Mouse (Mus musculus) forebrain, embryonic 16.5 days (tissue): ENCODE results near the gene Aamp. TPM values are rescaled to one million over a fixed set of nuclear protein-coding genes. Genes with fewer than 3 reads are reported as not detected.

ENCODE experiments used
- ATAC-seq: fragments of 200-750 bp; cut with Nextera tagmentation; 2 replicates; pipeline ENCODE4 v1.8.0; 2017; ENCODE audit warnings: mild to moderate bottlenecking, moderate library complexity
- H3K27ac ChIP-seq: fragments of 300-500 bp; sonication (generic); 2 replicates; pipeline ENCODE4 v1.5.1; 2014; ENCODE audit warnings: low read length, control low read depth
- H3K27me3 ChIP-seq: fragments of 300-500 bp; sonication (generic); replicated peaks from 2 replicates; pipeline ENCODE4 v1.6.1; 2014; ENCODE audit warnings: low read length; ENCODE audit not compliant: control insufficient read depth, insufficient read depth
- H3K36me3 ChIP-seq: fragments of 300-500 bp; sonication (generic); 2 replicates; pipeline ENCODE4 v1.6.1; 2014; ENCODE audit not compliant: control insufficient read depth, insufficient read depth
- H3K4me1 ChIP-seq: fragments of 300-500 bp; sonication (generic); replicated peaks from 2 replicates; pipeline ENCODE4 v1.6.1; 2014; ENCODE audit warnings: low read length; ENCODE audit not compliant: control insufficient read depth, insufficient read depth
- H3K4me2 ChIP-seq: fragments of 300-500 bp; sonication (generic); 2 replicates; pipeline ENCODE4 v1.6.1; 2014; ENCODE audit warnings: mild to moderate bottlenecking, low read length, control low read depth
- H3K4me3 ChIP-seq: fragments of 300-500 bp; sonication (generic); replicated peaks from 2 replicates; pipeline ENCODE4 v1.5.1; 2014; ENCODE audit warnings: mild to moderate bottlenecking, low read length, control low read depth
- H3K9ac ChIP-seq: fragments of 300-500 bp; sonication (generic); replicated peaks from 2 replicates; pipeline ENCODE4 v1.6.1; 2014; ENCODE audit warnings: low read depth, low read length, control low read depth
- H3K9me3 ChIP-seq: fragments of 300-500 bp; sonication (generic); 2 replicates; pipeline ENCODE4 v1.6.1; 2016; ENCODE audit warnings: low read length; ENCODE audit not compliant: control insufficient read depth
- WGBS: fragments of 180-500 bp; shearing (Covaris S2); extraction: QIAGEN DNeasy Blood & Tissue Kit; methylation state at CpG from one replicate; pipeline ENCODE4 v1.1.7; 2014; 5-methylcytosine and 5-hydroxymethylcytosine counted together
- polyA plus RNA-seq: library from polyadenylated mRNA; unstranded; fragments of >200 nt; fragmentation: Nextera tagmentation; extraction: Ambion mirVana; gene quantifications from 2 replicates; pipeline ENCODE4 v1.2.1, GENCODE M21; 2015

Aamp gene
- polyA plus RNA-seq, 1 experiment from 2014 or later: 225 TPM

- Histone ChIP-seq H3K4me2 (peak overlapping the region; percentile 82), H3K36me3 (no peaks in the 10 kb centered on the region), H3K4me3 (peak overlapping the region; percentile 99), H3K9ac (peak overlapping the region; percentile 91), H3K27me3 (no peaks in the 10 kb centered on the region), H3K9me3 (no peaks in the 10 kb centered on the region), H3K4me1 (peaks cover 31% of the 10 kb centered on the region), H3K27ac (no peak overlapping the region)
- no peak for ATAC-seq
- 59% methylated on average over 1 of the region's 1 CpGs for WGBS
Measured at GRCm38 (mm10) chr1:74238136-74238535, 46.4 kb downstream of the Aamp start.

GRCm38 (mm10) chr1:74237671-74238070, 46.9 kb downstream of the Aamp start:
- Histone ChIP-seq H3K9ac (peak overlapping the region; percentile 91), H3K4me3 (peak overlapping the region; percentile 99), H3K27me3 (no peaks in the 10 kb centered on the region), H3K9me3 (no peaks in the 10 kb centered on the region), H3K4me2 (peak overlapping the region; percentile 82), H3K27ac (no peak overlapping the region; the same call in 1 of the 2 replicates), H3K4me1 (peaks cover 31% of the 10 kb centered on the region), H3K36me3 (no peaks in the 10 kb centered on the region)
- ATAC-seq: no peak
- WGBS: 39% methylated on average over 5 of the region's 5 CpGs

GRCm38 (mm10) chr1:74236590-74237317, 47.8 kb downstream of the Aamp start:
- no peaks in the 10 kb centered on the region for H3K9me3 ChIP-seq
- H3K9ac ChIP-seq: peak overlapping the region; percentile 91
- H3K4me1 ChIP-seq: peaks cover 31% of the 10 kb centered on the region
- H3K27ac ChIP-seq: peak overlapping the region; percentile 82
- WGBS: 0% methylated on average over 45 of the region's 57 CpGs
- H3K4me3 ChIP-seq: peak overlapping the region; percentile 99
- peak; percentile 78 for ATAC-seq
- H3K36me3 ChIP-seq: no peaks in the 10 kb centered on the region
- no peaks in the 10 kb centered on the region for H3K27me3 ChIP-seq
- peak overlapping the region; percentile 82 for H3K4me2 ChIP-seq

GRCm38 (mm10) chr1:74235938-74236589, 48.5 kb downstream of the Aamp start, which contains the start of gene Arpc2:
Gene Arpc2, plus strand, starts transcription at chr1:74236084.
- no peaks in the 10 kb centered on the region for H3K27me3 ChIP-seq
- H3K9ac ChIP-seq: peak within 1 kb of the TSS; percentile 91
- H3K4me3 ChIP-seq: peak within 1 kb of the TSS; percentile 99
- no peaks in the 10 kb centered on the region for H3K9me3 ChIP-seq
- H3K4me2 ChIP-seq: peak within 1 kb of the TSS; percentile 82
- no peaks in the 10 kb centered on the region for H3K36me3 ChIP-seq
- H3K27ac ChIP-seq: peak within 1 kb of the TSS; percentile 82
- ATAC-seq: peak; percentile 96
- peaks cover 31% of the 10 kb centered on the region for H3K4me1 ChIP-seq
- WGBS: 2% methylated on average over 45 of the region's 55 CpGs

GRCm38 (mm10) chr1:74230992-74231391, 53.5 kb downstream of the Aamp start:
- no CpG with 5 or more reads among the region's 1 CpGs for WGBS

GRCm38 (mm10) chr1:74229942-74230341, 54.6 kb downstream of the Aamp start:
- H3K4me3 ChIP-seq: no peak overlapping the region
- ATAC-seq: no peak

More at GRCm38 (mm10) chr1:74230992-74231391, 53.5 kb downstream of the Aamp start:
- Histone ChIP-seq H3K4me2 (no peak overlapping the region), H3K27me3 (no peaks in the 10 kb centered on the region), H3K4me3 (no peak overlapping the region), H3K4me1 (no peaks in the 10 kb centered on the region), H3K36me3 (no peaks in the 10 kb centered on the region), H3K27ac (no peak overlapping the region), H3K9me3 (no peaks in the 10 kb centered on the region), H3K9ac (no peak overlapping the region)
- ATAC-seq: no peak

More at GRCm38 (mm10) chr1:74229942-74230341, 54.6 kb downstream of the Aamp start:
- Histone ChIP-seq H3K4me1 (no peaks in the 10 kb centered on the region), H3K9ac (no peak overlapping the region), H3K9me3 (no peaks in the 10 kb centered on the region), H3K36me3 (no peaks in the 10 kb centered on the region), H3K4me2 (no peak overlapping the region), H3K27me3 (no peaks in the 10 kb centered on the region), H3K27ac (no peak overlapping the region)
- WGBS: 50% methylated on average over 2 of the region's 2 CpGs

Other genes starting within 250 kb of the Aamp start
- 10.7 and 11.0 TPM in 2 replicates for gene Tns1, start 160.3 kb downstream of the Aamp start, polyA plus RNA-seq
- gene Rufy4, start 159.2 kb downstream of the Aamp start, polyA plus RNA-seq: 0.32 and 0.36 TPM in 2 replicates
- 0.06 TPM in 1 of 2 replicates, not detected in the other for gene Cxcr2, start 130.7 kb downstream of the Aamp start, polyA plus RNA-seq
- gene Cxcr1, start 90.1 kb downstream of the Aamp start, polyA plus RNA-seq: not detected in 2 replicates
- 413 and 455 TPM in 2 replicates for gene Arpc2, start 48.7 kb downstream of the Aamp start, polyA plus RNA-seq
- gene Gpbar1, start 6.2 kb downstream of the Aamp start, polyA plus RNA-seq: 0.20 TPM in 1 of 2 replicates, not detected in the other
- 98.4 and 105 TPM in 2 replicates for gene Pnkd, start 192 bp upstream of the Aamp start, polyA plus RNA-seq
- 6.9 and 7.7 TPM in 2 replicates for gene Tmbim1, start 20.9 kb upstream of the Aamp start, polyA plus RNA-seq
- 1.0 and 1.2 TPM in 2 replicates for gene Catip, start 77.4 kb upstream of the Aamp start, polyA plus RNA-seq
- gene Slc11a1, start 90.5 kb upstream of the Aamp start, polyA plus RNA-seq: 1.2 and 1.5 TPM in 2 replicates
- gene Ctdsp1, start 106.8 kb upstream of the Aamp start, polyA plus RNA-seq: 18.6 and 20.0 TPM in 2 replicates
- 0.27 and 0.42 TPM in 2 replicates for gene Vil1, start 124.6 kb upstream of the Aamp start, polyA plus RNA-seq
- 52.1 and 54.6 TPM in 2 replicates for gene Cnot9, start 221.3 kb upstream of the Aamp start, polyA plus RNA-seq